In genomic region chr17:45573780-45574123, GRCm38 (mm10) we compare ENCODE assay signal across 8 mouse cellular contexts. TPM values are rescaled to one million over a fixed set of nuclear protein-coding genes. Genes with fewer than 3 reads are reported as not detected.
DNase-seq lines count a peak whose midpoint lies in the region; ATAC-seq and TF ChIP-seq lines count a peak whose summit lies in the region.

No protein-coding gene starts in this region.

- peak in 1 of 2 experiments; percentile 38; a peak in 1 of 4 replicates for TF ChIP-seq EP300 in MEL (IDR thresholded peaks at IDR 0.05; ENCODE audit: low read depth in 1 of 2, low read length in 2 of 2)

- peak overlapping the region; percentile 65 to 96 for H3K4me3 ChIP-seq in MEL (ENCODE audit: control insufficient read depth in 1 of 2, insufficient read depth in 1 of 2, low read depth in 2 of 2, low read length in 2 of 2)
- peak overlapping the region; percentile 100 for H3K4me3 ChIP-seq in forebrain, embryonic 16.5 days (replicated peaks; ENCODE audit: low read length)
- peak overlapping the region; percentile 68 for H3K4me3 ChIP-seq in lung, embryonic 14.5 days (ENCODE audit: low read depth, low read length)
- H3K4me3 ChIP-seq in olfactory bulb, adult 2 months (ENCODE audit: insufficient read depth, low read depth, low read length) = peak overlapping the region; percentile 96

- H3K36me3 ChIP-seq in MEL (ENCODE audit: control insufficient read depth in 1 of 2, insufficient read depth in 2 of 2, low read length in 2 of 2) = peaks cover 23 to 30% of the 10 kb centered on the region in 2 experiments
- H3K36me3 ChIP-seq in forebrain, embryonic 16.5 days (ENCODE audit: control insufficient read depth, insufficient read depth) = peaks cover 28% of the 10 kb centered on the region
- peaks cover 36% of the 10 kb centered on the region for H3K36me3 ChIP-seq in lung, embryonic 14.5 days (ENCODE audit: insufficient read depth)

- H3K9ac ChIP-seq in MEL (ENCODE audit: control insufficient read depth, low read depth, low read length, poor library complexity, severe bottlenecking) = peak overlapping the region; percentile 94
- H3K9ac ChIP-seq in forebrain, embryonic 16.5 days (replicated peaks; ENCODE audit: low read depth, low read length) = peak overlapping the region; percentile 74
- H3K9ac ChIP-seq in lung, embryonic 14.5 days = peak overlapping the region; percentile 83

- H3K27me3 ChIP-seq in MEL (ENCODE audit: control insufficient read depth in 1 of 2, insufficient read depth in 2 of 2, low read length in 2 of 2) = no peaks in the 10 kb centered on the region
- H3K27me3 ChIP-seq in forebrain, embryonic 16.5 days (replicated peaks; ENCODE audit: control insufficient read depth, insufficient read depth, low read length) = no peaks in the 10 kb centered on the region
- no peaks in the 10 kb centered on the region for H3K27me3 ChIP-seq in lung, embryonic 14.5 days (ENCODE audit: insufficient read depth, low read length)

- no peak for TF ChIP-seq RAD21 in MEL (IDR thresholded peaks at IDR 0.05; ENCODE audit: low read depth, low read length)

- peaks cover 38% of the 10 kb centered on the region for H3K79me2 ChIP-seq in MEL (ENCODE audit: control insufficient read depth, insufficient read depth, low read length, poor library complexity)

- peak overlapping the region; percentile 77 for H3K4me2 ChIP-seq in forebrain, embryonic 16.5 days (ENCODE audit: low read length)
- H3K4me2 ChIP-seq in lung, embryonic 14.5 days = peak overlapping the region; percentile 96

- no peak for TF ChIP-seq CTCF in MEL (IDR thresholded peaks at IDR 0.05 in 2 of 3, conservative IDR thresholded peaks at IDR 0.05 in 1 of 3; ENCODE audit: control insufficient read depth in 1 of 3, insufficient read depth in 1 of 3, low read depth in 2 of 3, low read length in 3 of 3, poor library complexity in 1 of 3, severe bottlenecking in 1 of 3)
- TF ChIP-seq CTCF in lung, embryonic 14.5 days (IDR thresholded peaks at IDR 0.05; ENCODE audit: low read depth) = no peak
- TF ChIP-seq CTCF in olfactory bulb, adult 2 months (IDR thresholded peaks at IDR 0.05; ENCODE audit: insufficient read depth, low read depth, low read length) = no peak

- H3K4me1 ChIP-seq in MEL (ENCODE audit: control insufficient read depth in 1 of 2, insufficient read depth in 2 of 2, low read length in 2 of 2) = peaks cover 6 to 35% of the 10 kb centered on the region in 2 experiments
- H3K4me1 ChIP-seq in forebrain, embryonic 16.5 days (replicated peaks; ENCODE audit: control insufficient read depth, insufficient read depth, low read length) = peaks cover 22% of the 10 kb centered on the region
- H3K4me1 ChIP-seq in lung, embryonic 14.5 days (ENCODE audit: insufficient read depth) = peaks cover 9% of the 10 kb centered on the region; the same call in 1 of the 2 replicates
- H3K4me1 ChIP-seq in olfactory bulb, adult 2 months (ENCODE audit: control insufficient read depth, insufficient read depth, low read length) = peaks cover 12% of the 10 kb centered on the region

- DNase-seq in MEL (ENCODE audit: low read depth, low spot score) = peak; percentile 98
- DNase-seq in cerebellum, adult 18-20 months = peak; percentile 94 to 96
- peak; percentile 97 to 98 for DNase-seq in heart, postnatal 36 days
- DNase-seq in layer of hippocampus, adult 8-10 months (ENCODE audit: low spot score in 2 of 2) = peak; percentile 93 to 98
- peak; percentile 96 for DNase-seq in lung, embryonic 14.5 days
- DNase-seq in thymus, adult 18-20 months = peak; percentile 95 to 97

- peak overlapping the region; percentile 80 for H3K27ac ChIP-seq in MEL (ENCODE audit: control insufficient read depth, low read depth, low read length)
- H3K27ac ChIP-seq in forebrain, embryonic 16.5 days (ENCODE audit: low read length) = peak overlapping the region; percentile 98
- H3K27ac ChIP-seq in lung, embryonic 14.5 days (ENCODE audit: low read depth) = peak overlapping the region; percentile 96
- H3K27ac ChIP-seq in olfactory bulb, adult 2 months (ENCODE audit: insufficient read depth, low read depth, low read length) = peak overlapping the region; percentile 100

- under 1% methylated on average over 18 of the region's 18 CpGs for WGBS in forebrain, embryonic 16.5 days
- WGBS in lung, embryonic 14.5 days = under 1% methylated on average over 18 of the region's 18 CpGs
- 0% methylated on average over 18 of the region's 18 CpGs for WGBS in olfactory bulb, adult 2 months

- intact Hi-C loops in heart, postnatal 36 days (cut with DNase I) = loop anchor here (5.0 kb wide), 1 partner anchor 629 kb away; the partner anchor contains the start of genes Polh and Xpo5

- ATAC-seq in forebrain, embryonic 16.5 days = peak; percentile 56
- ATAC-seq in lung, embryonic 14.5 days (ENCODE audit: insufficient read depth) = peak; percentile 57

- peak in 1 of 2 experiments; percentile 50; a peak in 3 of 4 replicates for TF ChIP-seq POLR2A in MEL (IDR thresholded peaks at IDR 0.05; ENCODE audit: control insufficient read depth in 1 of 2, insufficient read depth in 1 of 2, low read depth in 1 of 2, low read length in 2 of 2, poor library complexity in 1 of 2)
- TF ChIP-seq POLR2A in olfactory bulb, adult 2 months (IDR thresholded peaks at IDR 0.05; ENCODE audit: insufficient read depth, low read depth, low read length) = no peak; the same call in 1 of the 2 replicates

- H3K9me3 ChIP-seq in MEL (replicated peaks; ENCODE audit: insufficient read depth, low read length) = no peaks in the 10 kb centered on the region
- H3K9me3 ChIP-seq in forebrain, embryonic 16.5 days (ENCODE audit: control insufficient read depth, low read length) = no peaks in the 10 kb centered on the region
- no peaks in the 10 kb centered on the region for H3K9me3 ChIP-seq in lung, embryonic 14.5 days (ENCODE audit: low read depth, low read length)

TF ChIP-seq in MEL, 35 proteins besides CTCF, POLR2A, EP300 and RAD21 (continues in another document):
- TF ChIP-seq NRF1 (IDR thresholded peaks at IDR 0.05; ENCODE audit: insufficient read depth, low read depth, low read length, poor library complexity, severe bottlenecking) (0 out of 2 replicates have a peak, but pooled peaks have one; percentile 15), SMC3 (IDR thresholded peaks at IDR 0.05; ENCODE audit: low read depth, low read length) (no peak)

RNA-seq across cellular contexts. Expression of gene Hsp90ab1, which starts 0.7 kb away (rescaled TPM):
- total RNA-seq in MEL (2012; rRNA removed) = 1,032 and 1,220 TPM in 2 replicates
- over 10,000 TPM in 1 of 2 experiments, 1,000 to 10,000 TPM in 1; 4,130 to 27,726 TPM for polyA plus RNA-seq in MEL (2012; ENCODE audit: insufficient read depth in 1 of 2, insufficient read length in 2 of 2, low read depth in 1 of 2, low replicate concordance in 2 of 2, missing spikeins in 1 of 2)
- polyA plus RNA-seq in forebrain, embryonic 16.5 days (2015; fragmentation: Nextera tagmentation; extraction: Ambion mirVana) = 1,528 and 1,563 TPM in 2 replicates
- total RNA-seq in heart, postnatal 36 days (2021) = 1,000 to 10,000 TPM; 1,126 to 1,337 TPM
- 1,000 to 10,000 TPM; 1,566 to 2,023 (median 1,742) TPM for total RNA-seq in layer of hippocampus, adult 8-10 months (2022)
- polyA plus RNA-seq in lung, embryonic 14.5 days (2014; fragmentation: Nextera tagmentation; extraction: Ambion mirVana) = 1,512 and 1,564 TPM in 2 replicates
- 1,037 and 1,562 TPM in 2 replicates for polyA plus RNA-seq in olfactory bulb, adult 2 months (2012; ENCODE audit: insufficient read depth, insufficient read length, low replicate concordance, missing spikeins)

RNA-seq across cellular contexts. Expression of gene Slc35b2, which starts 10.1 kb away (rescaled TPM):
- total RNA-seq in MEL (2012; rRNA removed) = 65.8 and 81.7 TPM in 2 replicates
- polyA plus RNA-seq in MEL (2012; ENCODE audit: insufficient read depth in 1 of 2, insufficient read length in 2 of 2, low read depth in 1 of 2, low replicate concordance in 2 of 2, missing spikeins in 1 of 2) = 100 to 1,000 TPM in 1 of 2 experiments, not detected in 1; 111 TPM
- 91.5 and 93.3 TPM in 2 replicates for polyA plus RNA-seq in forebrain, embryonic 16.5 days (2015; fragmentation: Nextera tagmentation; extraction: Ambion mirVana)
- 10 to 100 TPM; 27.6 to 32.7 TPM for total RNA-seq in heart, postnatal 36 days (2021)
- 10 to 100 TPM; 26.6 to 35.6 (median 30.3) TPM for total RNA-seq in layer of hippocampus, adult 8-10 months (2022)
- polyA plus RNA-seq in lung, embryonic 14.5 days (2014; fragmentation: Nextera tagmentation; extraction: Ambion mirVana) = 130 and 137 TPM in 2 replicates
- polyA plus RNA-seq in olfactory bulb, adult 2 months (2012; ENCODE audit: insufficient read depth, insufficient read length, low replicate concordance, missing spikeins) = not detected in 2 replicates

RNA-seq across cellular contexts. Expression of gene Nfkbie, which starts 18.2 kb away (rescaled TPM):
- 2.7 and 3.3 TPM in 2 replicates for total RNA-seq in MEL (2012; rRNA removed)
- 1 to 10 TPM in 1 of 2 experiments, not detected in 1; 5.7 TPM for polyA plus RNA-seq in MEL (2012; ENCODE audit: insufficient read depth in 1 of 2, insufficient read length in 2 of 2, low read depth in 1 of 2, low replicate concordance in 2 of 2, missing spikeins in 1 of 2)
- 3.9 and 5.0 TPM in 2 replicates for polyA plus RNA-seq in forebrain, embryonic 16.5 days (2015; fragmentation: Nextera tagmentation; extraction: Ambion mirVana)
- 1 to 10 TPM; 1.4 to 1.5 TPM for total RNA-seq in heart, postnatal 36 days (2021)
- total RNA-seq in layer of hippocampus, adult 8-10 months (2022) = 1 to 10 TPM; 2.3 to 3.3 (median 2.7) TPM
- polyA plus RNA-seq in lung, embryonic 14.5 days (2014; fragmentation: Nextera tagmentation; extraction: Ambion mirVana) = 2.3 and 3.1 TPM in 2 replicates
- not detected in 2 replicates for polyA plus RNA-seq in olfactory bulb, adult 2 months (2012; ENCODE audit: insufficient read depth, insufficient read length, low replicate concordance, missing spikeins)

RNA-seq across cellular contexts. Expression of gene Tmem151b, which starts 24.3 kb away (rescaled TPM):
- 0.15 and 0.33 TPM in 2 replicates for total RNA-seq in MEL (2012; rRNA removed)
- 1 to 10 TPM in 1 of 2 experiments, not detected in 1; 1.1 TPM for polyA plus RNA-seq in MEL (2012; ENCODE audit: insufficient read depth in 1 of 2, insufficient read length in 2 of 2, low read depth in 1 of 2, low replicate concordance in 2 of 2, missing spikeins in 1 of 2)
- 37.4 and 41.3 TPM in 2 replicates for polyA plus RNA-seq in forebrain, embryonic 16.5 days (2015; fragmentation: Nextera tagmentation; extraction: Ambion mirVana)
- under 1 TPM in 1 of 2 experiments, not detected in 1; 0.08 TPM for total RNA-seq in heart, postnatal 36 days (2021)
- total RNA-seq in layer of hippocampus, adult 8-10 months (2022) = 100 to 1,000 TPM in 3 of 4 experiments, 10 to 100 TPM in 1; 91.5 to 121 (median 111) TPM
- polyA plus RNA-seq in lung, embryonic 14.5 days (2014; fragmentation: Nextera tagmentation; extraction: Ambion mirVana) = 1.1 and 1.6 TPM in 2 replicates
- 126 TPM in 1 of 2 replicates, not detected in the other for polyA plus RNA-seq in olfactory bulb, adult 2 months (2012; ENCODE audit: insufficient read depth, insufficient read length, low replicate concordance, missing spikeins)

RNA-seq across cellular contexts. Expression of gene Slc29a1, which starts 25.7 kb away (rescaled TPM):
- 200 and 238 TPM in 2 replicates for total RNA-seq in MEL (2012; rRNA removed)
- 100 to 1,000 TPM in 1 of 2 experiments, not detected in 1; 341 TPM for polyA plus RNA-seq in MEL (2012; ENCODE audit: insufficient read depth in 1 of 2, insufficient read length in 2 of 2, low read depth in 1 of 2, low replicate concordance in 2 of 2, missing spikeins in 1 of 2)
- 79.7 and 85.1 TPM in 2 replicates for polyA plus RNA-seq in forebrain, embryonic 16.5 days (2015; fragmentation: Nextera tagmentation; extraction: Ambion mirVana)
- 10 to 100 TPM; 66.7 to 73.5 TPM for total RNA-seq in heart, postnatal 36 days (2021)
- 10 to 100 TPM; 19.4 to 26.3 (median 21.0) TPM for total RNA-seq in layer of hippocampus, adult 8-10 months (2022)
- 75.4 and 82.2 TPM in 2 replicates for polyA plus RNA-seq in lung, embryonic 14.5 days (2014; fragmentation: Nextera tagmentation; extraction: Ambion mirVana)
- not detected in 2 replicates for polyA plus RNA-seq in olfactory bulb, adult 2 months (2012; ENCODE audit: insufficient read depth, insufficient read length, low replicate concordance, missing spikeins)

Comparison
In these comparisons a context has a peak if more than half of its experiments do, and no peak if none do; other contexts are left out.
1. Peak in every context shown above with its lines: DNase-seq, ATAC-seq, H3K4me3 ChIP-seq and H3K27ac ChIP-seq.
2. RNA of gene Slc35b2, which starts 10.1 kb away (polyA plus RNA-seq): 130 to 137 TPM in lung, embryonic 14.5 days, 111 TPM in MEL and 91.5 to 93.3 TPM in forebrain, embryonic 16.5 days; not detected in olfactory bulb, adult 2 months; every median in the first group is over 10 times any median in the second.